Mouse (Mus musculus) urinary bladder, adult 18-20 months (tissue): ENCODE measurements around the gene Foxn3.

ENCODE experiments used
- DNase-seq, 2 experiments: peaks; one replicate each; pipeline ENCODE4 v3.0.0; 2022; ENCODE audit warnings: low spot score in 2 of 2, mixed read lengths in 2 of 2

Gene Foxn3

GRCm38 (mm10) chr12:99390429-99390828, 173.0 kb downstream of the Foxn3 start:
- no peak for DNase-seq

- no peak for DNase-seq
Observed at GRCm38 (mm10) chr12:99389244-99389643, 174.1 kb downstream of the Foxn3 start.

GRCm38 (mm10) chr12:99385897-99386834, 177.2 kb downstream of the Foxn3 start:
- DNase-seq = no peak

- no peak for DNase-seq
Observed at GRCm38 (mm10) chr12:99385073-99385472, 178.3 kb downstream of the Foxn3 start.

- no peak for DNase-seq
Observed at GRCm38 (mm10) chr12:99381317-99381716, 182.1 kb downstream of the Foxn3 start.

GRCm38 (mm10) chr12:99380855-99381262, 182.5 kb downstream of the Foxn3 start:
- DNase-seq = no peak

GRCm38 (mm10) chr12:99380124-99380523, 183.3 kb downstream of the Foxn3 start:
- no peak for DNase-seq

- no peak for DNase-seq
Observed at GRCm38 (mm10) chr12:99378284-99378683, 185.1 kb downstream of the Foxn3 start.

GRCm38 (mm10) chr12:99377705-99378104, 185.7 kb downstream of the Foxn3 start:
- no peak for DNase-seq

- no peak for DNase-seq
Observed at GRCm38 (mm10) chr12:99377069-99377468, 186.3 kb downstream of the Foxn3 start.

- no peak for DNase-seq
Observed at GRCm38 (mm10) chr12:99375878-99376454, 187.4 kb downstream of the Foxn3 start.

- DNase-seq = no peak
Observed at GRCm38 (mm10) chr12:99375426-99375825, 188.0 kb downstream of the Foxn3 start.

GRCm38 (mm10) chr12:99374099-99374600, 189.2 kb downstream of the Foxn3 start:
- DNase-seq = no peak

- DNase-seq = no peak
Observed at GRCm38 (mm10) chr12:99373584-99373983, 189.8 kb downstream of the Foxn3 start.

- DNase-seq = no peak
Observed at GRCm38 (mm10) chr12:99371500-99371899, 191.9 kb downstream of the Foxn3 start.

GRCm38 (mm10) chr12:99368251-99368650, 195.1 kb downstream of the Foxn3 start:
- no peak for DNase-seq

- DNase-seq = no peak
Observed at GRCm38 (mm10) chr12:99365999-99366398, 197.4 kb downstream of the Foxn3 start.

GRCm38 (mm10) chr12:99364201-99364600, 199.2 kb downstream of the Foxn3 start:
- DNase-seq = no peak

GRCm38 (mm10) chr12:99363024-99363423, 200.4 kb downstream of the Foxn3 start:
- no peak for DNase-seq

- no peak for DNase-seq
Observed at GRCm38 (mm10) chr12:99361752-99362132, 201.6 kb downstream of the Foxn3 start.

GRCm38 (mm10) chr12:99360958-99361751, 202.2 kb downstream of the Foxn3 start:
- DNase-seq = peak; percentile 24 to 34

GRCm38 (mm10) chr12:99358698-99359097, 204.7 kb downstream of the Foxn3 start:
- DNase-seq = no peak
